Mouse (Mus musculus) NIH3T3 (cell line): ENCODE results near the gene Fcho2.

Experiments used
- DNase-seq: peaks from one replicate; pipeline ENCODE4 v3.0.0-alpha.2; 2012; ENCODE audit warnings: low read depth

Gene Fcho2

DNA sequence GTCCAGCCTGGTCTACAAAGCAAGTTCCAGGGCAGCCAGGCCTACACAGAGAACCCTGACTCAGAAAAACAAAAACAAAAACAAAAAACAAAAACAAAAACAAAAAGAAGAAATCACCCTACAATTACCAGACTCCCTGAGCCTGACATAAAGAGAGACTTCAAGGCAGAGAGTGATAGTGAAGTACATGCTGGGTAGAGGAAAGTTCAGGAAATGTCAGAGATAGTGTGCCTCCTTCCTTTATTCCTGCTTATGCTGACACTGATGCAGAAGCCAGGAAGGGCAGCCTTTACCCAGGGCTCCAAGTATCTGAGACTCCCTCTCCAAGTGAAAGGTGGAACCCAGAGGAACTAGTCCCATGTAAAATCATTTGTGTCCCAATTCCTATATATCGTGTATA, 10.8 kb downstream of the Fcho2 start:
- DNase-seq = no peak

DNA sequence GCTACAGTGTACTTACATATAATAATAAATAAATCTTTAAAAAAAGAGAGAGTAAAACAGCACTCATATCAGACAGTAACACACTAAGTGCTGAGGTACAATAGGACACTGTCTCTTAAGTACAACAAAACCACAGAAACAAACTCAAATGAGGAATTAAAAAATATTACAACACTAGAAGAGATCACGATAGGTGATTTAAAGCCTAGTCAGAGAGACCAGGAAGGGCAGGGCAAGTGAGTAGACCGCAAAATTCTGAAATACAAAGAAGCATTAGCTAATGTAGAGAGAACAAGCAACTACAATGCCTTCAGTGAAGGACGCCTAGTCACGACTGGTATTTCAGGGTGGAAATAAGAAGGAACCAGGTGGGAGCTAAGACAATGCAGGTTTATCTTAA, 11.6 kb downstream of the Fcho2 start:
- DNase-seq = no peak

GRCm38 (mm10) chr13:98802957-98803356, 12.3 kb downstream of the Fcho2 start:
- no peak for DNase-seq

DNA sequence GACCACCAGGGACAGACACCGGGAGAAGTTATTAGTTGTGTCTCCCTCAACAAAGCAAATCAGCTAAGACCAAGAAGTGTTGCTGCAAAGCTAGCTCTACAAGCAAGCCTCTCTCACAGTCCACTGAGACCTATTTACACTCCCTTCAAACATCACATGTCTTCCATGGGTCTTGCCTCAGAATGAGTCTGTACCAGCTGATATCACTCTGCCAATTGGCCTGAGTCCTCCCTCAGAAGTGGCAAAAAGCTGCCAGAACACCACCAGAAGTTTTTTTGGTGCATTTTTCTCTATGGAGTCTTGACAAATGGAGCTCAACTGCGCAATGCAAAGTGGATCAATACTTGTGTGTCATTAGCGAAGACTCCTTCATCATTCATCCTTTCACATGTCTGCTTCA, 19.7 kb downstream of the Fcho2 start:
- no peak for DNase-seq

GRCm38 (mm10) chr13:98792864-98793263, 22.4 kb downstream of the Fcho2 start:
- no peak for DNase-seq

GRCm38 (mm10) chr13:98791693-98792092, 23.6 kb downstream of the Fcho2 start:
- no peak for DNase-seq

DNA sequence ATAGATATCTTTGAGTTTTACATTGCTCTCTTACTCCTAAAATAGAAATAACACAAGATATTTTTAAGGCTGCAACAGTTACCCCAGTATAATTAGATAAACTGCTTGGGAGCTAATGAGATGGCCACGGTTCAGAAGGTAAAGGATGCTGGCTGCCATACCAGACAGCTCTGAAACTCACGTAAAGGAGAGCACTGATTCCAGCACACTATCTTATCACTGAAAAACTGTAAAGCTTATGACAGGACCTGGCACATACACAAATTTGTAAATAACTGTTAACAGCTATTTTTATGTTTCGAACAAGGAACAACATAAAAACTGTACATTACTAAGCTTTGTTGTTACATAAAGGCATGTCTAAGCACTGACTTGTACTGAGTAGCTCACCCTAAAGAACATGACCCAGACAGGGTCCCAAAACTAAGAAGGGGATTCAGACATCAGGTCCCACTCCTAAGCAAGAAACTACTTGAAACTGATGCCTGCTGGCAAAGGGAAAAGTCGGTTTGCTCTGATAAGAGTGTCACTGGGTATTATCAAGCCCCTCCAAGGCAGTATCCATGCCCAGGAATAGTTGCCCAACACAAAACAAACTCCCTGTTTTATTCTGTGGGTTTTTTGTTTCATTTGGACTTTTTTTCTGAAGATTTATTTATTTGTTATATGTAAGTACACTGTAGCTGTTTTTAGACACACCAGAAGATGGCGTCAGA, 28.1 kb downstream of the Fcho2 start:
- DNase-seq = no peak

DNA sequence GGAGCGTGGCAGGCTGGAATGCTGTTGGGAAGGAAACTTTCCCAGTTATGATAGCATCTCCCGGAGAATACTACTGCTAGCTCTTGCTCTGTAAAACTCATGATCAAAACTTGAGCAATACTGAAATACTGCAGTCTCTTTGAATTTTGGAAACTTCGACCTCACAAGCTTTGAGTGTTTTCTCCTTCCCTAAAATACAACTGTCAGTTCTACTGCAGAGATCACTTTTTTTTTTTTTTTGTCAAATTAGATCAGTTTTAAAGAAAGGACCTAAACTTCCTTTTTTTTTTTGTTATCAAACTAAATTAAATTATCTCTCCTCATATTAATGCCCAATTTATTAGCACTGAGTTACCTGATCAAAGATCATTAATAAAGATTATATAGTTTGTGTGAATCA, 37.3 kb downstream of the Fcho2 start:
- DNase-seq = no peak

GRCm38 (mm10) chr13:98771484-98771883, 43.8 kb downstream of the Fcho2 start:
- no peak for DNase-seq

DNA sequence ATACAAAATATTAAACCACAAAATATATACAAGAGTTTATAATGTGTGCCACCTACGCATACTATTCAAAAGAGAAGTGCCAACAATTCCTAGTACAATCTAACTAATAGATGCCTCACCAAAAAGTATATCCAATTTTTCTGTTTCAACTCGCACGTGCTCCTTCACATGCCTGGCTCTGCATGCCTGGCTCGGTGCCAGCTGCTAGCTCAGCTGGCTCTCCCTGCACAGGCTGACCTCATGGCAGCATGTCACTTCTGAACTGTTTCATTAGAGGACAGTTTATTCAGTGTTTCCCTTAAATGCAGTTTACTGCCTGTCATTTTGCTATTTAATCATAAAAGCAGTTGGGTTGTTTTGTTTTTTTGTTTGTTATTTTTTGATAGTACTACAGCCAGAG, 46.9 kb downstream of the Fcho2 start:
- peak; percentile 55 for DNase-seq

- no peak for DNase-seq
These were observed 53.5 kb downstream of the Fcho2 start for GRCm38 (mm10) chr13:98761771-98762170.

DNA sequence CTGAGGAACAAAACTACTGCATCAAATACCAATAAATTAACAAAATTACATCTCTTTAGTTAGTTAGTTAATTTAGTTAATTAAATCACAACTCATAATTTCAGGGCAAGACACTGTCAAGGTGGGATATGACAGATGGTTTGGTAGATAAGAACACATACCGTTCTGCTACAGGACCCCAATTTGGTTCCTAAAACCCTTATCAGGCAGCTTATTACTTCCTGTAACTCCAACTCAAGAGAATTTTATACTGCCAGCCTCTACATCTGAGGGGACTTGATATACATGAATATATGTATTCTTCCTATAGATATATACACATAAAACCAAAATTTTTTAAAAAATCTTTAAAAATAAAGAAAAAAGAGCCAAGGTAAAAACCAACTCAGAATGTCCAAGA, 59.4 kb downstream of the Fcho2 start:
- DNase-seq = no peak

GRCm38 (mm10) chr13:98744679-98745078, 70.6 kb downstream of the Fcho2 start:
- no peak for DNase-seq

DNA sequence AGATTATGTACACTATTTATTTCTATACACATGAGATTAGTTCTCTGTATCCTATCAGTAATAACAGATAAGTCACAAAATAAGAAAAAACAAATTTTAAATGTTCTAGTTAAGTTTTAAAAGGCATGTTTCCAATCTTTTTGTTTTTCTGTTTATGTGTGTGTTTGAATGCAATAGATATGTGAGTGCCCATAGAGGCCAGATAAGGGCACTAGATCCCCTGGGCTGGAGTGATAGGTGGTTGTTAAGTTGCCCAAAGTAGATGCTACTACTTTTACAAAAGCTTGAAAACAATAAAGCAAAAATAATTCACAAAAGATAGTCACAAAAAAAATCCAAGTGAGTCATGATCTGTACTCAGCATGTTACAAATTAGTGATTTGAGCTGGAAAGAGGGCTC, 71.4 kb downstream of the Fcho2 start:
- DNase-seq = no peak

GRCm38 (mm10) chr13:98743214-98743613, 72.0 kb downstream of the Fcho2 start:
- DNase-seq = no peak

DNA sequence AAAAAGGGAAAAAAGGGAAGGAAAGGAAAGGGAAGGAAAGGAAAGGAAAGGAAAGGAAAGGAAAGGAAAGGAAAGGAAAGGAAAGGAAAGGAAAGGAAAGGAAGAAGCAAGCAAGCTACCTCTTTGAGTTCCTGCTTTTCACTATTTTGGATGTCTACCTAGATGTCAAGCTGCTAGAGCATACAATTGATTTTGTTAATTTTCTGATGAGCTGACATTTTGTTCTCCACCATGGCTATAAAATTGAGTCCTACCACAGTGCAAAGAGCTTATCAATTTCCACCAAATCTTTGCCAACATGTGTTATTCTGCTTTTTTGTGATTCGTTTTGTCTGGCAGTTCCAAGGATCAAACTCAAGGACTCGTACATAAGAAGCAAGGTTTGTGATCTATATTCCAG, 77.0 kb downstream of the Fcho2 start:
- DNase-seq = no peak

DNA sequence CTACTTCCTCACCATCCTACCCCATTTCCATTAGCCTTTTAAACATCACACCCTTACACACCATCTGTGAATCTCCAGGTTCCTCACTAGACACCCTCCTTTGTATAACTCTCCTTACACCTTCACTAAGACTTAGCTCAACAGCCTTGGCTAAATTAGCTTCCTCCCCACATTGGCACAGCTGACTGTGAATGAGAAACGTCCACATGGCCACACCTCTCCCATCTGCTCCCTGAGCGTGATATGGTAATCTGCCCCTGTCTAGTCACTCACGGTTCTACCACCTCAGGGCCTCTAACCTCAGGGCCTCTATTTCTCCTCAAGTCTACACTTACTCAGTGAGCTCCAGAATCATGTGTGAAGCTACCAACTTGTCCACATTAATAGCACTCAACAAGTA, 82.0 kb downstream of the Fcho2 start:
- DNase-seq = no peak

GRCm38 (mm10) chr13:98729271-98730062, 85.8 kb downstream of the Fcho2 start:
- peak; percentile 77 for DNase-seq

GRCm38 (mm10) chr13:98726494-98726893, 88.8 kb downstream of the Fcho2 start:
- peak; percentile 36 for DNase-seq

- no peak for DNase-seq
These were observed 91.8 kb downstream of the Fcho2 start for GRCm38 (mm10) chr13:98723430-98723829.

- DNase-seq = no peak
These were observed 93.0 kb downstream of the Fcho2 start for GRCm38 (mm10) chr13:98722296-98722695.

DNA sequence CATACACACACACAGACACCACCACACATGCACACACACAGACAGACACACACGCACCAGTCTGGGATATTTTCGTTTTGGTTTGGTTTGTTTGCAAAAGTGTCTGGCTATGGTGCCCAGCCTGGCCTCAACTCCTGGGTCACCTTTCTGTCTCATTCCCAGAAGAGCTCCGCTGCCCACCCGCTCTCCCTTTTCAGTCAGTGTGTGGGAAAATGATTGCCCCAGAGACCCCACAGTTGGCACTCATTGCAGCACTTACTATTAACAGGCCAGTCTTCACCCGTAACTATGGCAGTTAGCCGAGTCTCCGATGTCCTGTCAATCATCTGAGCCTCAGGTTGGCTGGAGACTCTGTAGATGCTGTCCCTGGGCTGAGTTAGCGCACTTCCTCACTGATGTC, 99.1 kb downstream of the Fcho2 start:
- DNase-seq = no peak

DNA sequence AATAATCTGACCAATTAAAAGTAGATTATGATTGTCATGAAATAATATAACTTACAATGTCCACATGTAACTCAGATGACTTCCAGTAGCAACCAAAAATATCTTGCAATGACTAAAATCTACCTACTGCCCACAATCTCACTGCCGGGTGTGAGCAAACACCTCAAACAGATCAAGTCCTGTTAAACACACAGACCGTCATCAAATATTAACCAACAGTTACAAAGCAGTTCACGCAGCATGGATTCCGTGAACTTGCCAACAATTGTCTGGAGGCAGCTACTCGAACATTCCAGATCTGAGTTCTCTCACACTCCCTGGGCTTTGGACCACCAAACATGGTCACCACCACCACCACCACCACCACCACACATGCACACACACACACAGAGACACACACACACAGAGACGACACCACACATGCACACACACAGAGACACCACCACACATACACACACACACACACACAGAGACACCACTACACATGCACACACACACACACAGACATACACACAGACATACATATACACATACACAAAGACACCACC, 99.7 kb downstream of the Fcho2 start:
- no peak for DNase-seq
